Mouse (Mus musculus) hindbrain, embryonic 13.5 days (tissue): ENCODE results near the gene Gm20388. TPM values are rescaled to one million over a fixed set of nuclear protein-coding genes. Genes with fewer than 3 reads are reported as not detected.

Experiments used
- ATAC-seq: fragments of 200-750 bp; cut with Nextera tagmentation; 2 replicates; pipeline ENCODE4 v1.8.0; 2017; ENCODE audit warnings: moderate TSS enrichment; ENCODE audit not compliant: low FRiP score
- H3K27ac ChIP-seq: fragments of 300-500 bp; sonication (generic); 2 replicates; pipeline ENCODE4 v1.5.1; 2015; ENCODE audit warnings: inconsistent platforms, mild to moderate bottlenecking, moderate library complexity
- H3K27me3 ChIP-seq: fragments of 300-500 bp; sonication (generic); 2 replicates; pipeline ENCODE4 v1.6.1; 2015; ENCODE audit warnings: mild to moderate bottlenecking, inconsistent platforms
- H3K36me3 ChIP-seq: fragments of 300-500 bp; sonication (generic); 2 replicates; pipeline ENCODE4 v1.6.1; 2015; ENCODE audit warnings: mild to moderate bottlenecking, inconsistent platforms
- H3K4me1 ChIP-seq: fragments of 300-500 bp; sonication (generic); replicated peaks from 2 replicates; pipeline ENCODE4 v1.6.1; 2015; ENCODE audit warnings: inconsistent platforms
- H3K4me2 ChIP-seq: fragments of 300-500 bp; sonication (generic); 2 replicates; pipeline ENCODE4 v1.6.1; 2015; ENCODE audit warnings: inconsistent platforms, mild to moderate bottlenecking, moderate library complexity
- H3K4me3 ChIP-seq: fragments of 300-500 bp; sonication (generic); 2 replicates; pipeline ENCODE4 v1.5.1; 2015; ENCODE audit warnings: mild to moderate bottlenecking, inconsistent platforms
- H3K9ac ChIP-seq: fragments of 300-500 bp; sonication (generic); 2 replicates; pipeline ENCODE4 v1.6.1; 2015; ENCODE audit warnings: mild to moderate bottlenecking, inconsistent platforms
- H3K9me3 ChIP-seq: fragments of 300-500 bp; sonication (generic); 2 replicates; pipeline ENCODE4 v1.6.1; 2016; ENCODE audit warnings: inconsistent platforms
- WGBS: fragments of 180-500 bp; shearing (Covaris S2); methylation state at CpG from one replicate; pipeline ENCODE4 v1.1.7; 2015; 5-methylcytosine and 5-hydroxymethylcytosine counted together
- polyA plus RNA-seq: library from polyadenylated mRNA; unstranded; fragments of >200 nt; fragmentation: Nextera tagmentation; extraction: Ambion mirVana; gene quantifications from 2 replicates; pipeline ENCODE4 v1.2.1, GENCODE M21; 2015

The Gm20388 gene
- polyA plus RNA-seq, 1 experiment from 2014 or later = 1.9 TPM

GRCm38 (mm10) chr8:121083093-121083935 is 1172.7 kb downstream of the Gm20388 start:
- H3K9ac ChIP-seq = no peak overlapping the region
- peaks cover 98% of the 10 kb centered on the region for H3K27me3 ChIP-seq
- peaks cover 25% of the 10 kb centered on the region for H3K4me1 ChIP-seq
- no peak overlapping the region for H3K27ac ChIP-seq
- H3K4me2 ChIP-seq = peak overlapping the region; percentile 57
- no peaks in the 10 kb centered on the region for H3K36me3 ChIP-seq
- no peak for ATAC-seq
- H3K9me3 ChIP-seq = no peaks in the 10 kb centered on the region
- H3K4me3 ChIP-seq = peak overlapping the region; percentile 36
- WGBS = under 1% methylated on average over 87 of the region's 89 CpGs

- H3K4me2 ChIP-seq = peak overlapping the region; percentile 57
- H3K36me3 ChIP-seq = no peaks in the 10 kb centered on the region
- H3K27me3 ChIP-seq = peaks cover 98% of the 10 kb centered on the region
- peak overlapping the region; percentile 36 for H3K4me3 ChIP-seq
- 0% methylated on average over 8 of the region's 27 CpGs for WGBS
- ATAC-seq = no peak
- no peaks in the 10 kb centered on the region for H3K9me3 ChIP-seq
- no peak overlapping the region for H3K9ac ChIP-seq
- no peak overlapping the region for H3K27ac ChIP-seq
- peaks cover 25% of the 10 kb centered on the region for H3K4me1 ChIP-seq
Measured at GRCm38 (mm10) chr8:121083936-121084209, 1173.2 kb downstream of the Gm20388 start.

GRCm38 (mm10) chr8:121084210-121084951 is 1173.7 kb downstream of the Gm20388 start, which contains the start of gene Foxf1:
Gene Foxf1, plus strand, starts transcription at chr8:121084386.
- H3K27ac ChIP-seq = no peak within 1 kb of the TSS
- H3K36me3 ChIP-seq = no peaks in the 10 kb centered on the region
- H3K4me1 ChIP-seq = peaks cover 25% of the 10 kb centered on the region
- WGBS = under 1% methylated on average over 35 of the region's 83 CpGs
- ATAC-seq = no peak; the same call in 1 of the 2 replicates
- no peaks in the 10 kb centered on the region for H3K9me3 ChIP-seq
- H3K4me3 ChIP-seq = peak within 1 kb of the TSS; percentile 36
- peak within 1 kb of the TSS; percentile 57 for H3K4me2 ChIP-seq
- H3K27me3 ChIP-seq = peaks cover 98% of the 10 kb centered on the region
- H3K9ac ChIP-seq = 0 out of 2 replicates have a peak within 1 kb of the TSS, but pooled peaks have one; percentile 1

GRCm38 (mm10) chr8:121085011-121085410 is 1174.4 kb downstream of the Gm20388 start:
- H3K4me3 ChIP-seq = peak overlapping the region; percentile 36; the same call in 1 of the 2 replicates
- no peak overlapping the region for H3K27ac ChIP-seq
- 0 out of 2 replicates have a peak overlapping the region, but pooled peaks have one; percentile 1 for H3K9ac ChIP-seq
- H3K9me3 ChIP-seq = no peaks in the 10 kb centered on the region
- H3K4me2 ChIP-seq = peak overlapping the region; percentile 57
- H3K4me1 ChIP-seq = peaks cover 25% of the 10 kb centered on the region
- no peaks in the 10 kb centered on the region for H3K36me3 ChIP-seq
- H3K27me3 ChIP-seq = peaks cover 98% of the 10 kb centered on the region
- WGBS = 1% methylated on average over 25 of the region's 30 CpGs
- ATAC-seq = no peak

GRCm38 (mm10) chr8:121085561-121085960 is 1174.9 kb downstream of the Gm20388 start:
- Histone ChIP-seq H3K9ac (no peak overlapping the region), H3K27me3 (peaks cover 98% of the 10 kb centered on the region), H3K4me2 (no peak overlapping the region), H3K4me3 (no peak overlapping the region), H3K4me1 (peaks cover 25% of the 10 kb centered on the region), H3K9me3 (no peaks in the 10 kb centered on the region), H3K36me3 (no peaks in the 10 kb centered on the region), H3K27ac (no peak overlapping the region)
- ATAC-seq = no peak
- WGBS = 34% methylated on average over 3 of the region's 3 CpGs

- WGBS = 7% methylated on average over 19 of the region's 19 CpGs
- Histone ChIP-seq H3K36me3 (no peaks in the 10 kb centered on the region), H3K9ac (no peak overlapping the region), H3K9me3 (no peaks in the 10 kb centered on the region), H3K4me1 (peaks cover 25% of the 10 kb centered on the region), H3K27me3 (peaks cover 98% of the 10 kb centered on the region), H3K4me2 (no peak overlapping the region), H3K4me3 (no peak overlapping the region), H3K27ac (no peak overlapping the region)
- no peak for ATAC-seq
Measured at GRCm38 (mm10) chr8:121086004-121086900, 1175.6 kb downstream of the Gm20388 start.

- no peak for ATAC-seq
- Histone ChIP-seq H3K36me3 (no peaks in the 10 kb centered on the region), H3K27ac (no peak overlapping the region), H3K9ac (no peak overlapping the region), H3K27me3 (peaks cover 98% of the 10 kb centered on the region), H3K4me1 (peaks cover 18% of the 10 kb centered on the region), H3K9me3 (no peaks in the 10 kb centered on the region), H3K4me3 (no peak overlapping the region), H3K4me2 (no peak overlapping the region)
- WGBS = 3% methylated on average over 8 of the region's 8 CpGs
Measured at GRCm38 (mm10) chr8:121088281-121088680, 1177.6 kb downstream of the Gm20388 start.

- under 1% methylated on average over 40 of the region's 40 CpGs for WGBS
- Histone ChIP-seq H3K4me2 (no peak overlapping the region), H3K27me3 (peaks cover 98% of the 10 kb centered on the region), H3K4me3 (no peak overlapping the region), H3K4me1 (peaks cover 10% of the 10 kb centered on the region), H3K36me3 (no peaks in the 10 kb centered on the region), H3K9ac (no peak overlapping the region), H3K9me3 (no peaks in the 10 kb centered on the region), H3K27ac (no peak overlapping the region)
- no peak for ATAC-seq
Measured at GRCm38 (mm10) chr8:121088871-121089630, 1178.4 kb downstream of the Gm20388 start.

GRCm38 (mm10) chr8:121089631-121090380 is 1179.2 kb downstream of the Gm20388 start:
- H3K9me3 ChIP-seq = no peaks in the 10 kb centered on the region
- no peak overlapping the region for H3K4me3 ChIP-seq
- ATAC-seq = no peak
- 3% methylated on average over 32 of the region's 32 CpGs for WGBS
- H3K4me2 ChIP-seq = no peak overlapping the region
- H3K27me3 ChIP-seq = peaks cover 94% of the 10 kb centered on the region
- no peak overlapping the region for H3K9ac ChIP-seq
- H3K4me1 ChIP-seq = peaks cover 3% of the 10 kb centered on the region
- H3K36me3 ChIP-seq = no peaks in the 10 kb centered on the region
- H3K27ac ChIP-seq = no peak overlapping the region

- no peak overlapping the region for H3K4me3 ChIP-seq
- H3K9ac ChIP-seq = no peak overlapping the region
- 0% methylated on average over 1 of the region's 1 CpGs for WGBS
- H3K27ac ChIP-seq = no peak overlapping the region
- H3K36me3 ChIP-seq = no peaks in the 10 kb centered on the region
- no peaks in the 10 kb centered on the region for H3K4me1 ChIP-seq
- H3K9me3 ChIP-seq = no peaks in the 10 kb centered on the region
- no peak for ATAC-seq
- H3K4me2 ChIP-seq = no peak overlapping the region
- H3K27me3 ChIP-seq = peaks cover 93% of the 10 kb centered on the region
Measured at GRCm38 (mm10) chr8:121090716-121091115, 1180.1 kb downstream of the Gm20388 start.

GRCm38 (mm10) chr8:121092141-121092540 is 1181.5 kb downstream of the Gm20388 start:
- Histone ChIP-seq H3K9me3 (no peaks in the 10 kb centered on the region), H3K9ac (no peak overlapping the region), H3K27ac (no peak overlapping the region), H3K4me3 (no peak overlapping the region), H3K4me2 (no peak overlapping the region), H3K27me3 (peaks cover 80% of the 10 kb centered on the region), H3K36me3 (peaks cover 9% of the 10 kb centered on the region), H3K4me1 (no peaks in the 10 kb centered on the region)
- WGBS = 37% methylated on average over 6 of the region's 6 CpGs
- 0 out of 2 replicates have a peak, but pooled peaks have one; percentile 9 for ATAC-seq
